Mouse (Mus musculus) midbrain, embryonic 16.5 days (tissue): ENCODE results near the gene Leprot. TPM values are rescaled to one million over a fixed set of nuclear protein-coding genes. Genes with fewer than 3 reads are reported as not detected.

Source experiments
- ATAC-seq: fragments of 200-750 bp; cut with Nextera tagmentation; 2 replicates; pipeline ENCODE4 v1.8.0; 2017; ENCODE audit warnings: moderate TSS enrichment
- H3K27ac ChIP-seq: fragments of 300-500 bp; sonication (generic); 2 replicates; pipeline ENCODE4 v1.5.1; 2014; ENCODE audit warnings: mild to moderate bottlenecking, low read length, mixed read lengths
- H3K27me3 ChIP-seq: fragments of 300-500 bp; sonication (generic); 2 replicates; pipeline ENCODE4 v1.6.1; 2014; ENCODE audit warnings: low read depth, low read length, mixed read lengths; ENCODE audit not compliant: control insufficient read depth, insufficient read depth
- H3K36me3 ChIP-seq: fragments of 300-500 bp; sonication (generic); 2 replicates; pipeline ENCODE4 v1.6.1; 2014; ENCODE audit warnings: mild to moderate bottlenecking, low read length, moderate library complexity, mixed read lengths; ENCODE audit not compliant: control insufficient read depth, insufficient read depth
- H3K4me1 ChIP-seq: fragments of 300-500 bp; sonication (generic); 2 replicates; pipeline ENCODE4 v1.6.1; 2014; ENCODE audit warnings: mild to moderate bottlenecking, low read length, mixed read lengths; ENCODE audit not compliant: control insufficient read depth, insufficient read depth
- H3K4me2 ChIP-seq: fragments of 300-500 bp; sonication (generic); 2 replicates; pipeline ENCODE4 v1.6.1; 2014; ENCODE audit warnings: mild to moderate bottlenecking, low read length, mixed read lengths
- H3K4me3 ChIP-seq: fragments of 300-500 bp; sonication (generic); 2 replicates; pipeline ENCODE4 v1.5.1; 2014; ENCODE audit warnings: low read depth, mild to moderate bottlenecking, low read length, moderate library complexity, mixed read lengths
- H3K9ac ChIP-seq: fragments of 300-500 bp; sonication (generic); 2 replicates; pipeline ENCODE4 v1.6.1; 2014; ENCODE audit warnings: low read depth, low read length, mixed read lengths
- H3K9me3 ChIP-seq: fragments of 300-500 bp; sonication (generic); replicated peaks from 2 replicates; pipeline ENCODE4 v1.6.1; 2014; ENCODE audit warnings: mild to moderate bottlenecking, low read length, mixed read lengths; ENCODE audit not compliant: control insufficient read depth, poor library complexity, severe bottlenecking
- WGBS: fragments of 180-500 bp; shearing (Covaris S2); extraction: QIAGEN DNeasy Blood & Tissue Kit; methylation state at CpG from one replicate; pipeline ENCODE4 v1.1.7; 2014; 5-methylcytosine and 5-hydroxymethylcytosine counted together
- polyA plus RNA-seq: library from polyadenylated mRNA; unstranded; fragments of >200 nt; fragmentation: Nextera tagmentation; extraction: Ambion mirVana; gene quantifications from 2 replicates; pipeline ENCODE4 v1.2.1, GENCODE M21; 2015

Leprot gene
- polyA plus RNA-seq, 1 experiment from 2014 or later, result 111 TPM

- ATAC-seq, result no peak
- 85% methylated on average over 4 of the region's 4 CpGs for WGBS
- no peaks in the 10 kb centered on the region for H3K36me3 ChIP-seq
- no peak overlapping the region for H3K4me2 ChIP-seq
- no peaks in the 10 kb centered on the region for H3K4me1 ChIP-seq
- no peaks in the 10 kb centered on the region for H3K9me3 ChIP-seq
- no peak overlapping the region for H3K9ac ChIP-seq
- H3K27me3 ChIP-seq, result no peaks in the 10 kb centered on the region
- no peak overlapping the region for H3K27ac ChIP-seq
- H3K4me3 ChIP-seq, result no peak overlapping the region
Measured at GRCm38 (mm10) chr4:101675726-101676125, 28.2 kb downstream of the Leprot start.

DNA sequence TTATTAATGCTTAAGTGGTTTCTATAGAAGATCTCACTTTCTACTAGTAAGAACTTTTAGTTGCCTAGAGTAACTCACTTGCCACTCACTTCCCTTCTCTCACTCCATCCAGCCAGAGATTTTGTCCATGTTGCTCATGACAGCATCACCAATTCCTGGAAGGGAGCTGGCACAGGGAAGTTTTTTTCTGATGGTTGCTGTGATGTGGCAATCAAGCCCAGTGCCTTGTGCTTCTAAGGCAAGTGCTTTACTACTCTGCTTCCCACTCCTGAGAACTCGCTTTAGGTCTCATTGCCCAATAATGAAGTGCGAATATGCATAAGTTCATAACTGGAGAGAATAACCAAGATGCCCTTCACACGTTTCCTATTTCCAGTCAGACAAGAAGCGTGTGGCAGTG is 35.1 kb downstream of the Leprot start:
- no peaks in the 10 kb centered on the region for H3K4me1 ChIP-seq
- no peak overlapping the region for H3K27ac ChIP-seq
- WGBS, result 93% methylated on average over 4 of the region's 4 CpGs
- no peak overlapping the region for H3K9ac ChIP-seq
- H3K9me3 ChIP-seq, result no peaks in the 10 kb centered on the region
- H3K4me2 ChIP-seq, result no peak overlapping the region
- H3K27me3 ChIP-seq, result no peaks in the 10 kb centered on the region
- no peak for ATAC-seq
- H3K36me3 ChIP-seq, result no peaks in the 10 kb centered on the region
- H3K4me3 ChIP-seq, result no peak overlapping the region

DNA sequence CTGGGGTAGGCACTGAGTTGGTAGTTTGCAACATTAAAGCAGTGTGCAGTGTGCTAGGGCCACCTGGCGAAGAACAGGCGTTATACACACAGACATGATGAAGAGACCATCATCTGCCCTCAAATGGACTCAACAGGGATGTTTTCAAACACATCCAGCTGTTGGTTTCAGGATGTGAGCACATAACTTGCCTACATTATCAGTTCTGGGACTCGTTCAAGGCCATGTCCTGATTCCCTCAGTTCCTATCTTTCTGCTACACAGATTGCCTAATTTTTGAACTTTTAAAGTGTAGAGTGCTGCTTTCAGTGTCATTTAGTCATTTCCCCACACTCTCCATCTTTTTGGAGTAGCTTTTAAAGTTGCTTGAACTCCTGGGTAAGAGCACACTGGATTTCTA is 35.6 kb downstream of the Leprot start:
- H3K9me3 ChIP-seq, result no peaks in the 10 kb centered on the region
- no peaks in the 10 kb centered on the region for H3K4me1 ChIP-seq
- no peak for ATAC-seq
- 86% methylated on average over 3 of the region's 3 CpGs for WGBS
- H3K27ac ChIP-seq, result no peak overlapping the region
- H3K9ac ChIP-seq, result no peak overlapping the region
- no peak overlapping the region for H3K4me2 ChIP-seq
- H3K36me3 ChIP-seq, result no peaks in the 10 kb centered on the region
- H3K27me3 ChIP-seq, result no peaks in the 10 kb centered on the region
- H3K4me3 ChIP-seq, result no peak overlapping the region

GRCm38 (mm10) chr4:101684821-101685220 is 37.3 kb downstream of the Leprot start:
- WGBS, result 89% methylated on average over 3 of the region's 3 CpGs
- H3K27ac ChIP-seq, result no peak overlapping the region

DNA sequence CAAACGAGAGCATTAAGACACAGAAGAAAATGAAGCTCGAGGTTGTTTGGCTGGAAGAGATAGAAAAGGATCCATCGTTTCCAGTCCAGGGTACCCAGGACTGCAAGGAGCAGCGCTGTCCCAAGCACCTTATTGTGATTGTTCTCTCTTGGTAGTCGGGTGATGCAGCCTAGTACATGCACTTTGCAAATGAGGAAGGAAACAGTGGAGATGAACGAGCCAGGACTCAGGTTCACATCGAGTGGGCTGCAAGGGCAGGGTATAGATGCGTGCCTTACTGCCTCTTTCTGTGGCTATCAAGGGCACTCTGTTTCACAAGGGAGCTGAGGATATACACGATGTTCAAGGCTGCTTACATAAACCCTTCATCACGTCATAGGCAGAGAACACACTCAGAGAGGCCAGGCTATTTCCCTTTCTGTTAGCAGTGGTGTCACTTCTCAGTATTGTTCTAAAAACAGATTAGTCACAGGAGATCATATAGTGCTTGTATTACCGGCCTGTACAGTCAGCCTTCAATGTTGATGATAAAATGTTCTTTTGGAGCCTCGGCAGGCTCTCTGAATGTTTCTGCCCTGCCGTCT is 38.8 kb downstream of the Leprot start:
- Histone ChIP-seq H3K9me3 (no peaks in the 10 kb centered on the region), H3K4me1 (no peaks in the 10 kb centered on the region), H3K27ac (no peak overlapping the region), H3K4me2 (no peak overlapping the region), H3K36me3 (no peaks in the 10 kb centered on the region), H3K9ac (no peak overlapping the region), H3K4me3 (no peak overlapping the region), H3K27me3 (no peaks in the 10 kb centered on the region)
- no peak for ATAC-seq
- WGBS, result 76% methylated on average over 13 of the region's 13 CpGs

More at GRCm38 (mm10) chr4:101684821-101685220, 37.3 kb downstream of the Leprot start:
- Histone ChIP-seq H3K9me3 (no peaks in the 10 kb centered on the region), H3K4me3 (no peak overlapping the region), H3K9ac (no peak overlapping the region), H3K4me1 (no peaks in the 10 kb centered on the region), H3K27me3 (no peaks in the 10 kb centered on the region), H3K4me2 (no peak overlapping the region), H3K36me3 (no peaks in the 10 kb centered on the region)
- ATAC-seq, result no peak

- Histone ChIP-seq H3K9ac (no peak overlapping the region), H3K4me2 (no peak overlapping the region), H3K27me3 (no peaks in the 10 kb centered on the region), H3K4me3 (no peak overlapping the region), H3K4me1 (no peaks in the 10 kb centered on the region), H3K9me3 (no peaks in the 10 kb centered on the region), H3K27ac (no peak overlapping the region), H3K36me3 (no peaks in the 10 kb centered on the region)
- 92% methylated on average over 4 of the region's 4 CpGs for WGBS
- ATAC-seq, result no peak
Measured at GRCm38 (mm10) chr4:101689241-101689640, 41.7 kb downstream of the Leprot start.

DNA sequence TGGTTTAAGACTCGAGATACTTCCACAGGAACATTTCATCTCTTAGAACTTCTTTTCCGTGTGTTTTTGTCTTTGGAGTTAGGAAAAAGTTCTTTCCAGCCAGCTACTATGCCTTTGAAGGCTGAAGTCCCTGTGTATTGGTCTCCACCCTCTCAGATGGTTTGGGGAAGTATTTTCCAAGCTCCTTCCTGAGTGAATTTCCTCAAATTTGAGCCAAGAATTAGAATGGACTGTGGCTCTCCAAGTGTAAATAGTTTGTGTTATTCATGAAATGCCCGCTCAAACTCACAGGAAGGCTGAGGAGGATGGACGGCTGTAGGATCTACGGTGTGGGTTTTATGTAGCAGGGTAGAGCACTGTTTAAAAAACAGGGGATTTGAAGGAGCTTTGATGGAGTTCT is 42.1 kb downstream of the Leprot start:
- no peaks in the 10 kb centered on the region for H3K27me3 ChIP-seq
- H3K9me3 ChIP-seq, result no peaks in the 10 kb centered on the region
- ATAC-seq, result no peak
- no peak overlapping the region for H3K4me3 ChIP-seq
- 84% methylated on average over 5 of the region's 5 CpGs for WGBS
- H3K4me2 ChIP-seq, result no peak overlapping the region
- no peaks in the 10 kb centered on the region for H3K36me3 ChIP-seq
- no peak overlapping the region for H3K9ac ChIP-seq
- H3K4me1 ChIP-seq, result no peaks in the 10 kb centered on the region
- H3K27ac ChIP-seq, result no peak overlapping the region

DNA sequence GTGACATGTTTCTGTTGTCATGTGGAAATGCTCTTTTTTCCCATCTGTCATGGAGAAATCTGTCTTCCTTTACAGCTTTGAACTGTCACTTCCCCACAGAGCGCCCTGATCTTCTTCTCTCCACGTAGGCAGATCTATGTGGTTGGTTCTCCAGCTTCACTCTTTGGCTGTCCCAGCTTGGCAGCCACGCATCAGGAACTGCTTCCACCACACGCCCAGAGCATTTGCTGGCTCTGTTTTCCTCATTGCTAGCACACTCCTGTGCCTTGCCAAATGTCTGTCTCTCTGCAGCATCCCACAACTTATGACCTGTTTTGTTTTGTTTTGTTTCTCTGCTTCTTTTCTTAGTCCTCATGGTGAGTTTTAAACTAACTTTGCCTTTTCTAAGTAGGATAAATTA is 45.4 kb downstream of the Leprot start:
- Histone ChIP-seq H3K4me3 (no peak overlapping the region), H3K9me3 (no peaks in the 10 kb centered on the region), H3K4me1 (no peaks in the 10 kb centered on the region), H3K4me2 (no peak overlapping the region), H3K27me3 (no peaks in the 10 kb centered on the region), H3K27ac (no peak overlapping the region), H3K9ac (no peak overlapping the region), H3K36me3 (no peaks in the 10 kb centered on the region)
- 77% methylated on average over 4 of the region's 4 CpGs for WGBS
- no peak for ATAC-seq

- H3K27me3 ChIP-seq, result no peaks in the 10 kb centered on the region
- H3K4me1 ChIP-seq, result no peaks in the 10 kb centered on the region
- ATAC-seq, result no peak
- H3K4me2 ChIP-seq, result no peak overlapping the region
- H3K27ac ChIP-seq, result no peak overlapping the region
- no peak overlapping the region for H3K9ac ChIP-seq
- H3K9me3 ChIP-seq, result no peaks in the 10 kb centered on the region
- WGBS, result 82% methylated on average over 6 of the region's 6 CpGs
- no peaks in the 10 kb centered on the region for H3K36me3 ChIP-seq
- H3K4me3 ChIP-seq, result no peak overlapping the region
Measured at GRCm38 (mm10) chr4:101694529-101694928, 47.0 kb downstream of the Leprot start.
